Mouse (Mus musculus) kidney, postnatal 0 days (tissue): Measurements from ENCODE around the gene Ssx2ip. TPM values are rescaled to one million over a fixed set of nuclear protein-coding genes. Genes with fewer than 3 reads are reported as not detected.

ENCODE experiments used
- ATAC-seq: fragments of 200-750 bp; cut with Nextera tagmentation; replicated peaks from 2 replicates; pipeline ENCODE4 v1.8.0; 2017; ENCODE audit warnings: low read depth, moderate number of reproducible peaks, moderate TSS enrichment, moderate library complexity; ENCODE audit not compliant: low FRiP score
- DNase-seq: peaks from one replicate; pipeline ENCODE4 v3.0.0-alpha.2; 2016; ENCODE audit warnings: low spot score
- H3K27ac ChIP-seq: fragments of 300-500 bp; sonication (generic); 2 replicates; pipeline ENCODE4 v1.5.1; 2014; ENCODE audit warnings: mild to moderate bottlenecking
- H3K27me3 ChIP-seq: fragments of 300-500 bp; sonication (generic); 2 replicates; pipeline ENCODE4 v1.6.1; 2014; ENCODE audit warnings: low read length, mixed read lengths; ENCODE audit not compliant: insufficient read depth
- H3K36me3 ChIP-seq: fragments of 300-500 bp; sonication (generic); 2 replicates; pipeline ENCODE4 v1.6.1; 2014; ENCODE audit warnings: low read length, mixed read lengths; ENCODE audit not compliant: insufficient read depth
- H3K4me1 ChIP-seq: fragments of 300-500 bp; sonication (generic); replicated peaks from 2 replicates; pipeline ENCODE4 v1.6.1; 2014; ENCODE audit warnings: antibody characterized with exemption, low read length, mixed read lengths; ENCODE audit not compliant: insufficient read depth
- H3K4me2 ChIP-seq: fragments of 300-500 bp; sonication (generic); 2 replicates; pipeline ENCODE4 v1.6.1; 2014; ENCODE audit warnings: mild to moderate bottlenecking, low read length, moderate library complexity, mixed read lengths
- H3K4me3 ChIP-seq: fragments of 300-500 bp; sonication (generic); replicated peaks from 2 replicates; pipeline ENCODE4 v1.5.1; 2014; ENCODE audit warnings: low read depth, low read length
- H3K9ac ChIP-seq: fragments of 300-500 bp; sonication (generic); 2 replicates; pipeline ENCODE4 v1.6.1; 2014; ENCODE audit warnings: low read depth, low read length
- H3K9me3 ChIP-seq: fragments of 300-500 bp; sonication (generic); replicated peaks from 2 replicates; pipeline ENCODE4 v1.6.1; 2016; ENCODE audit warnings: low read length, inconsistent platforms, mixed read lengths
- CTCF ChIP-seq: IDR thresholded peaks from 2 replicates; pipeline ENCODE4 v1.5.1; 2016; ENCODE audit warnings: antibody characterized with exemption, low read depth, mild to moderate bottlenecking, moderate library complexity
- WGBS: fragments of 180-500 bp; shearing (Covaris S2); extraction: QIAGEN DNeasy Blood & Tissue Kit; methylation state at CpG from one replicate; pipeline ENCODE4 v1.1.7; 2014; 5-methylcytosine and 5-hydroxymethylcytosine counted together
- polyA plus RNA-seq: library from polyadenylated mRNA; unstranded; fragments of >200 nt; fragmentation: Nextera tagmentation; extraction: Ambion mirVana; gene quantifications from 2 replicates; pipeline ENCODE4 v1.2.1, GENCODE M21; 2015

Gene Ssx2ip
- polyA plus RNA-seq, 1 experiment from 2014 or later: 20.0 TPM

DNA sequence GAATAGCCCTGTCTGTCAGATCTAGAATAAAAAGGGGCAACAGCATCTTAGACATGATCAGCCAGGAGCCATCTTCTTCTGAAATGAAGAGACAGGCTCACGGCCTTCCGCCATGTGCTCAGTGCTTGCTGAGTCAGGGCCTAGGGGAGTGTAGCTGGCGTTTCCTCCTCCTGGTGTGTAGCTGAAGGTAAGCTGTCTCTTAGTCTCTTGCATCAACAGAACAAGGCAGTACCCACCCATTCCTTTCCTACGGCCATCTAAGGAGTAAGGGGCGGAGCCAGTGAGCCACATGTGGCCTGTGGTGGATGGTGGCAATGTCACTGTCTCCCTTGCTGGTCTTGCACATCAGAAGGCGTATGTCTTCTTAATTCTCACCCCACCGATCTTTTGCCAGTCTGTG is 5.7 kb downstream of the Ssx2ip start:
- no peak for TF ChIP-seq CTCF
- no peak for ATAC-seq
- Histone ChIP-seq H3K27me3 (no peaks in the 10 kb centered on the region), H3K9ac (no peak overlapping the region), H3K27ac (no peak overlapping the region), H3K4me2 (no peak overlapping the region), H3K9me3 (no peaks in the 10 kb centered on the region), H3K4me3 (no peak overlapping the region), H3K4me1 (peaks cover 7% of the 10 kb centered on the region; the same call in 1 of the 2 replicates), H3K36me3 (0 out of 2 replicates have a peak, but pooled peaks cover 2% of the 10 kb centered on the region)
- 83% methylated on average over 7 of the region's 7 CpGs for WGBS
- DNase-seq: no peak

DNA sequence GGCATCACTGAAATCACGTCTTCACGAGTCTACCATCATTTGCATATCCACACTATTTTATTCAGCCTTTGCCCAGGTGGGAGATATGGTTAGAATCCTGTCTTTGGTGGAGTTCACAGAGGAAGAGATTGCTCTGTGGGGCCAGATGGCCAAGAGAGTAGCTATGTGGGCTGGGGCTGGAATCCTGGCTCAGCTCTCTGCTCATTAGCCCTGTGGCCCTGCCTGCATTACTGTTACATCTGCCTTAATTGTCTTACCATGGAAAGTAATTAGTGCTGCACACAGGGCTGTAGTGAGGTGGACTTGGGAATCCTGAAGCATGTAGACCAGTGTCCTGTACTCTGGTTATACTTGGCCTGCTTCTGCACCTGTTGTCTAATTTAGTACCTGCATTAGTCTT is 7.6 kb downstream of the Ssx2ip start:
- H3K27ac ChIP-seq: no peak overlapping the region
- ATAC-seq: no peak
- WGBS: 91% methylated on average over 2 of the region's 2 CpGs

DNA sequence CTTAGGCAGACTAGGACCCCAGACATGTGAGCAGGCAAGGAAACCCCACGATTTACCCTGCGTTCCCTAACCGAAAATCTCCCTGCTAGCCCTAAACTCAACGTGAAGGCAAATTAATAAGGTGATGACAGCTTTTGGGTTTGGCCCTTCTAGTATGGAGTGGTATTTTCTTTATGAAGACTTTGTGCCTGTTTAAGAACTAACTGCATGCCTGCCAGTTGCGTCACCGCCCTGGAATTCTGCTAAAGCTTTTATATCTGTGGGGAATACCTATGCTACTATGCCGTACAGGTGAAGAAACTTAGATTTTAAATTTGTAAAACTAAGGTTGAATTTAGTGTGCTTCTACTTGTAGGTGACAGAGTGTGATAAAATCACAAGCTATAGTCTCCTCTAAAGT is 8.0 kb downstream of the Ssx2ip start:
- H3K4me1 ChIP-seq: 0 out of 2 replicates have a peak, but pooled peaks cover 4% of the 10 kb centered on the region
- H3K9ac ChIP-seq: no peak overlapping the region
- no peaks in the 10 kb centered on the region for H3K9me3 ChIP-seq
- 88% methylated on average over 7 of the region's 7 CpGs for WGBS
- ATAC-seq: no peak
- no peak for TF ChIP-seq CTCF
- H3K27ac ChIP-seq: no peak overlapping the region
- H3K27me3 ChIP-seq: no peaks in the 10 kb centered on the region
- H3K4me3 ChIP-seq: no peak overlapping the region
- 0 out of 2 replicates have a peak, but pooled peaks cover 2% of the 10 kb centered on the region for H3K36me3 ChIP-seq
- DNase-seq: no peak
- no peak overlapping the region for H3K4me2 ChIP-seq

More for the DNA sequence above, 7.6 kb downstream of the Ssx2ip start:
- no peak overlapping the region for H3K9ac ChIP-seq
- H3K9me3 ChIP-seq: no peaks in the 10 kb centered on the region
- no peaks in the 10 kb centered on the region for H3K27me3 ChIP-seq
- 0 out of 2 replicates have a peak, but pooled peaks cover 2% of the 10 kb centered on the region for H3K36me3 ChIP-seq
- H3K4me3 ChIP-seq: no peak overlapping the region
- H3K4me2 ChIP-seq: no peak overlapping the region
- 0 out of 2 replicates have a peak, but pooled peaks cover 4% of the 10 kb centered on the region for H3K4me1 ChIP-seq
- no peak for TF ChIP-seq CTCF
- no peak for DNase-seq

DNA sequence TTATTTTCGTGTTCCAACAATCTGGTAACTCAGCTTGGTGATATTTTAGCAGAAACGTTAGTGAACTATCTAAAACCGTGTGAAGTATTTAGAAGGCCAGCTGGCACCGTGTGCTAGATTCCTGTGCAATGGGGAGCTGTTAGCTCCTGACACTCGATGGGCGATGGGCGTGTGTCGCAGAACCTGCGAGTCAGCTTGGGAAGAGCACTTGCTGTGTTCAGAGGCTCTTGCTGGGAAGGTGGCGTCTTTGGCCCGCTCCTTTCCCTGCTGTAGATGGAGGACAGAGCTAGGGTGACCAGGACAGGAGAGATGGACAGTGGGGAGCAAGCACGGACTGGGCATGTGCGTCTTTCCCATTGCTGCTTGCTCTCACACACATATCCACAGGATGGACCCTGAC is 8.6 kb downstream of the Ssx2ip start:
- H3K4me1 ChIP-seq: no peaks in the 10 kb centered on the region
- H3K4me3 ChIP-seq: no peak overlapping the region
- no peak overlapping the region for H3K9ac ChIP-seq
- no peaks in the 10 kb centered on the region for H3K9me3 ChIP-seq
- no peak overlapping the region for H3K27ac ChIP-seq
- TF ChIP-seq CTCF: no peak
- WGBS: 89% methylated on average over 13 of the region's 13 CpGs
- H3K27me3 ChIP-seq: no peaks in the 10 kb centered on the region
- no peak overlapping the region for H3K4me2 ChIP-seq
- DNase-seq (no peak), ATAC-seq (no peak)
- 0 out of 2 replicates have a peak, but pooled peaks cover 2% of the 10 kb centered on the region for H3K36me3 ChIP-seq

DNA sequence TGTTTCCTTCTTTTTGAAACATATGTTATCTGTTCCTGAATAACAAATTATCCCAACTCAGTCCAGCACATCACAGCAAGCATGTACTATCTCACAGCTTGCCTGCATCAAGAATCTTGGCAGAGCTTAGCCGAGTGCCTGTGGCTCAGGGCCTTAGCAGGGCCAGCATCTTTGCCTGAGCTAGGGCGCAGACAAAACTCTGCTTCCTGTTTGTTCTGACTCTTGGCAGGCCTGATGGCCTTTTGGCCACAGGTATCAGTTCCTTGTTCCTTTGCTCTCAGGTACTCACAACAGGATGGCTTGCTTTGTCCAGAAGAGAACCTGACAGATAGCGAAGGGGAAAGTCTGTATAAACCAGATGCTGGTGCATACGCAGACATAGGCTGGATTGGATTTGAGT is 9.6 kb downstream of the Ssx2ip start:
- ATAC-seq (no peak), DNase-seq (no peak)
- WGBS: 80% methylated on average over 4 of the region's 4 CpGs
- H3K27ac ChIP-seq: peak overlapping the region; percentile 31; the same call in 1 of the 2 replicates
- H3K4me3 ChIP-seq: no peak overlapping the region
- no peak overlapping the region for H3K4me2 ChIP-seq
- 0 out of 2 replicates have a peak, but pooled peaks cover 4% of the 10 kb centered on the region for H3K36me3 ChIP-seq
- TF ChIP-seq CTCF: no peak
- no peaks in the 10 kb centered on the region for H3K4me1 ChIP-seq
- no peaks in the 10 kb centered on the region for H3K27me3 ChIP-seq
- no peak overlapping the region for H3K9ac ChIP-seq
- no peaks in the 10 kb centered on the region for H3K9me3 ChIP-seq

DNA sequence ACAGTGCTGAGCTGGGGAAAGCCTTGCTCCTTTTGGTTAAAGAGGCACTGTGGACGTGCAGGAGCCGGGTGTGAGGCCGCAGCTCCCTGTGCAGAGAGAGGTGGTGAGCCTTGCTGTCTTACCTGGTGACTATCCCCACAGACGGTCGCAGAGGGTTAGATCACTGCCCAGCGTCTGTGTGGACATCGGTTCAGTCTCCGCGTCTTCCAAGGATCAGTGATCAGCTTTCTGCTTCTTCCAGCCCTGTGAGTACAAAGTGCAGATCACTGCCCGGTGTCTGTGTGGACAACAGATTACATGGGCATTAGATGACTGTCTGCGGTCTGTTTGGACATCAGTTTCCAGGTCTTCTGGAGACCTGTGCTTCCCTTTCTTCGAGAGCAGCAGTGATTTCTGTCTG is 10.1 kb downstream of the Ssx2ip start:
- ATAC-seq: peak; percentile 58
- Histone ChIP-seq H3K36me3 (0 out of 2 replicates have a peak, but pooled peaks cover 9% of the 10 kb centered on the region), H3K27ac (peak overlapping the region; percentile 31; the same call in 1 of the 2 replicates), H3K9me3 (no peaks in the 10 kb centered on the region), H3K4me1 (no peaks in the 10 kb centered on the region), H3K4me2 (no peak overlapping the region), H3K4me3 (no peak overlapping the region), H3K27me3 (no peaks in the 10 kb centered on the region), H3K9ac (no peak overlapping the region)
- 81% methylated on average over 12 of the region's 12 CpGs for WGBS
- TF ChIP-seq CTCF: no peak
- DNase-seq: no peak

DNA sequence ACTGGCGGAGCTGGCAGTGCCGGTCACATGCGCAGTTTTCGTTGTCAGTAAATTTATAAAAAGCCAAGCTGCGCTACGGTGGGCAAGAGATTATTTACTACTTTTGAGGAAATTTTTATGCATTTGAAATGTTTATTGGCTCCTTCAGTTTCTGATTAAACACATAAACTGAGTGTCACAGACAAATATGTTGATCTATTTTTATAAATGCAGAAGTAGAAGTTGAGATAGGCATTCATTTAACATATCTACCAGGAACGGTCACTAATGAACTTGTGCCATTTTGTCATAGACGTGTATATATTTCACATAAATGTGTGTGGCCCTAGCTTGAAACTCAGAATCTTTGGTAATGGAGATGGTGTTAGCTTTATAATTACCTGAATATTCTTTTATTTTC is 13.4 kb downstream of the Ssx2ip start:
- H3K36me3 ChIP-seq: 0 out of 2 replicates have a peak, but pooled peaks cover 11% of the 10 kb centered on the region
- ATAC-seq (no peak), DNase-seq (no peak)
- no peaks in the 10 kb centered on the region for H3K27me3 ChIP-seq
- no peaks in the 10 kb centered on the region for H3K4me1 ChIP-seq
- no peak overlapping the region for H3K4me2 ChIP-seq
- no peak for TF ChIP-seq CTCF
- H3K4me3 ChIP-seq: no peak overlapping the region
- H3K9me3 ChIP-seq: no peaks in the 10 kb centered on the region
- no peak overlapping the region for H3K27ac ChIP-seq
- H3K9ac ChIP-seq: no peak overlapping the region
- WGBS: 96% methylated on average over 8 of the region's 8 CpGs
